1 mouse cellular context compared by ENCODE assay signal in genomic region chr9:108691371-108691770, GRCm38 (mm10).
TF ChIP-seq lines count a peak whose summit lies in the region.

No protein-coding gene starts in this region.

TF ChIP-seq in MEL, 35 proteins besides CTCF, POLR2A, EP300 and RAD21 (continued from another document):
- TF ChIP-seq POLR2AphosphoS2 (IDR thresholded peaks at IDR 0.05; ENCODE audit: low read length), result no peak
- TF ChIP-seq ZC3H11A (IDR thresholded peaks at IDR 0.05; ENCODE audit: low read depth, low read length), result no peak
- TF ChIP-seq TAL1 (IDR thresholded peaks at IDR 0.05; ENCODE audit: low read length), result no peak
- no peak for TF ChIP-seq CHD2 (IDR thresholded peaks at IDR 0.05; ENCODE audit: low read length)
